Mouse (Mus musculus): ENCODE results near the gene Agr2.

DNA sequence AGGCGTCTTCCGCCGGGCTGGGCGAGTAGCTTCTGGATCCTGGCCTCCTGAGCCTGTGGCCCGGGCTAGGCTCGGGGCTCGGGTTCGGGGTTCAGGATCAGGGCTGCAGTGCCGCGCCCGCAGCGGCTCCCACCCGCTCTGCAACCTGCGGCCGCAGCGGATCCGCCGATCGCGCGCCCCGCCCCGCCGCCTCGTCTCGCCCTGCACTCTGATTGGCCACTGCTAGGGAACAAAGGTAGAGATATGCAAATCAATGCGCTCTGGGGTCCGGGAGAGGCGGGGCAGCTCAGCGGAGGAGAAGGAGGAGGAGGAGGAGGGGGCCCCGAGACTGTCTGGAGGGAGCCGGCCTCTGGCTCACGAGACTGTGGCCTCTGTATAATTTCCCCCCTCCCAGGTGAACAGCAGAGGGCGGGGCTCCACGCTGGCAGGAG lies 49.7 kb downstream of the Agr2 start, which contains the start of gene Tspan13:
- TF ChIP-seq POLR2A (IDR thresholded peaks at IDR 0.05; ENCODE audit: control insufficient read depth, low read depth, low read length) = peak; percentile 54; the same call in 1 of the 2 replicates
- TF ChIP-seq CTCF (IDR thresholded peaks at IDR 0.05; ENCODE audit: control insufficient read depth, insufficient read depth, insufficient replicate concordance, low read depth, low read length) = no peak
